Mouse (Mus musculus): ENCODE data around the gene Coro2b. TPM values are rescaled to one million over a fixed set of nuclear protein-coding genes. Genes with fewer than 3 reads are reported as not detected.

Coro2b gene
- polyA plus RNA-seq, 1 experiment from 2014 or later: 32.5 TPM

DNA sequence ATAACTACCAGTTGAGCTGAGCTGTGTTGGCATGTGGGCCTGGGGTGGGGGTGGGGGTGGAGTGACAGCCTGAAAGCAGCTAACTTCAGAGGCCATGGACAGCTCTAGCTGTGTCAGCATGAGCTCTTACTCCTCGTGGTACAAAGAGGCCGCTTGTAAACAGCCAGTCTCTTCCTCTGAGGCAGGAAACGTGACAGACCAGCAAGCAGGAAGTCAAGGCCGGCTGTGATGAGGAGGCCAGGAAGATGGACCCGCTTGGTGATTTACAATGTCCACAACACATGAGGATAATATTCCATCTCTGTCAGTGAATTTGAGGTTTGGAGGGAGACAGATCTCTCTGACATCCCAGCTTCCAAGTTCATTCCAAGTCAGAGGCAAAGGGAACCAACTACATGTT, 111.6 kb downstream of the Coro2b start:
- no peak overlapping the region for H3K27ac ChIP-seq (ENCODE audit: low read depth, low read length)
- WGBS: 69% methylated on average over 5 of the region's 5 CpGs
- peaks cover 27% of the 10 kb centered on the region for H3K36me3 ChIP-seq (ENCODE audit: control insufficient read depth, insufficient read depth, low read length)
- H3K4me3 ChIP-seq (ENCODE audit: low read depth, low read length): no peak overlapping the region
- H3K9ac ChIP-seq (replicated peaks; ENCODE audit: low read depth, low read length): no peak overlapping the region
- H3K27me3 ChIP-seq (ENCODE audit: control insufficient read depth, insufficient read depth, low read length): no peaks in the 10 kb centered on the region
- H3K4me2 ChIP-seq (ENCODE audit: low read depth, low read length): no peak overlapping the region
- no peaks in the 10 kb centered on the region for H3K9me3 ChIP-seq (ENCODE audit: control insufficient read depth, low read length)
- ATAC-seq (ENCODE audit: low read depth): no peak
- H3K4me1 ChIP-seq (ENCODE audit: control insufficient read depth, insufficient read depth, low read length): no peaks in the 10 kb centered on the region

DNA sequence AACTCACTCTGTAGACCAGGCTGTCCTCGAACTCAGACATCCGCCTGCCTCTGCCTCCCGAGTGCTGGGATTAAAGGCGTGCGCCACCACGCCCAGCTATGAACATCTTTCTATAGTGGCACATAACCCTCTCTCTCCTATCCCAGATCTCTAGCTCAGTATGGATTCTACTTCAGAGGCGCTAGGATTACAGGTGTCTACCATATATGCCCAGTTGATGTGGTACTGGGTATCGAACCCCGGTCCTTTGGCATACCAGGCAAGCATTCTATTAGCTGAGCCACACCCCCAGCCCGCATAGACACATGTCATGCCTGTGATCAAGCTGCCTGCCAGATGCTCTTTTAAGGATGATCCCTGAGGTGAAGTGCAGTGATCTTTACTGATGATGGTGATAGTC, 113.0 kb downstream of the Coro2b start:
- Histone ChIP-seq H3K36me3 (ENCODE audit: control insufficient read depth, insufficient read depth, low read length) (peaks cover 22% of the 10 kb centered on the region), H3K9me3 (ENCODE audit: control insufficient read depth, low read length) (no peaks in the 10 kb centered on the region)
- 96% methylated on average over 10 of the region's 10 CpGs for whole genome bisulfite sequencing

DNA sequence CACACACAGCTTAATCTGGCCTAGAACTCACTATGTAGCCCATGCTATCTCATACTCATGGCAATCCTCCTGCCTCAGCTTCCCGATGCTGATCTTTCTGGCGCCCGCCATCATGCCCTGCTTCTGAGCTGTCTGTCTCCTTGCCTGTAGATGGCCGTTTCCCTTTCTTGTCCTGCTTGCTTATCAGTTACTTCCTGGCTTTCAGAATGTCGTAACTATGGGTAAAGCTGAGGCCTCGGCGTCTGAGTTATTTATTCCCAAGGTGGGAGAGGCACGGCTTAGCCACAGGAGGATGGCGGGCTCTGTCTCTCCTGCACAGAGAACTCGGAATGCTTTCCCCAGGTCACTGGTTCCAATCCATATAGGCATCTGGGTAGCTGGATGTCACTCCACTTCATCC, 113.9 kb downstream of the Coro2b start:
- no peak for ATAC-seq (ENCODE audit: low read depth)
- H3K36me3 ChIP-seq (ENCODE audit: control insufficient read depth, insufficient read depth, low read length): peaks cover 13% of the 10 kb centered on the region; the same call in 1 of the 2 replicates
- no peak overlapping the region for H3K9ac ChIP-seq (replicated peaks; ENCODE audit: low read depth, low read length)
- H3K4me3 ChIP-seq (ENCODE audit: low read depth, low read length): no peak overlapping the region
- H3K9me3 ChIP-seq (ENCODE audit: control insufficient read depth, low read length): no peaks in the 10 kb centered on the region
- 93% methylated on average over 10 of the region's 10 CpGs for WGBS
- no peak overlapping the region for H3K27ac ChIP-seq (ENCODE audit: low read depth, low read length)
- no peak overlapping the region for H3K4me2 ChIP-seq (ENCODE audit: low read depth, low read length)
- no peaks in the 10 kb centered on the region for H3K27me3 ChIP-seq (ENCODE audit: control insufficient read depth, insufficient read depth, low read length)
- no peaks in the 10 kb centered on the region for H3K4me1 ChIP-seq (ENCODE audit: control insufficient read depth, insufficient read depth, low read length)

More for the DNA sequence above, 113.0 kb downstream of the Coro2b start:
- Histone ChIP-seq H3K4me1 (ENCODE audit: control insufficient read depth, insufficient read depth, low read length) (no peaks in the 10 kb centered on the region), H3K27ac (ENCODE audit: low read depth, low read length) (no peak overlapping the region), H3K4me2 (ENCODE audit: low read depth, low read length) (no peak overlapping the region), H3K9ac (replicated peaks; ENCODE audit: low read depth, low read length) (no peak overlapping the region; the same call in 1 of the 2 replicates), H3K27me3 (ENCODE audit: control insufficient read depth, insufficient read depth, low read length) (no peaks in the 10 kb centered on the region), H3K4me3 (ENCODE audit: low read depth, low read length) (no peak overlapping the region)
- ATAC-seq (ENCODE audit: low read depth): no peak

DNA sequence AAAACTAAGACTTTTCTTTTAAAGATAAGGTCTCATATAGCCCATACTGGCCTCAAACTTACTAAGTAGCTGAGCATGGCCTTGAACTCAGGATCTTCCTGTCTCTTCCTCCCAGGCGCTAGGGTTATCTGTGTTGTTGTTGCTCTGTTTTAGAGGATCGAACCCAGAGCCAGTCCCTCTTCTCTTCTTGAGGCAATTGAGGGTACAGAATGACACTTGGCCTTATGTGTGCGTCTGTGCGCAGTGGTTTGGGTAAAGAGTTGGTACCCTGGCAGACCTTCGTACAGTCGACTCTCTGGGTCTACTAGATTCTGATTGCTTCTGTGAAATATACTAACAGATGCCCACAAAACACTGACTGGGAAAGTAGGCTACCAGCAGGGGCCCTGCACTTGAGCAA, 114.9 kb downstream of the Coro2b start:
- H3K9me3 ChIP-seq (ENCODE audit: control insufficient read depth, low read length): no peaks in the 10 kb centered on the region
- H3K4me3 ChIP-seq (ENCODE audit: low read depth, low read length): no peak overlapping the region
- H3K4me2 ChIP-seq (ENCODE audit: low read depth, low read length): no peak overlapping the region
- ATAC-seq (ENCODE audit: low read depth): no peak
- no peak overlapping the region for H3K9ac ChIP-seq (replicated peaks; ENCODE audit: low read depth, low read length)
- H3K27ac ChIP-seq (ENCODE audit: low read depth, low read length): no peak overlapping the region
- no peaks in the 10 kb centered on the region for H3K4me1 ChIP-seq (ENCODE audit: control insufficient read depth, insufficient read depth, low read length)
- H3K36me3 ChIP-seq (ENCODE audit: control insufficient read depth, insufficient read depth, low read length): peaks cover 9% of the 10 kb centered on the region; the same call in 1 of the 2 replicates
- 97% methylated on average over 6 of the region's 6 CpGs for WGBS
- H3K27me3 ChIP-seq (ENCODE audit: control insufficient read depth, insufficient read depth, low read length): no peaks in the 10 kb centered on the region

DNA sequence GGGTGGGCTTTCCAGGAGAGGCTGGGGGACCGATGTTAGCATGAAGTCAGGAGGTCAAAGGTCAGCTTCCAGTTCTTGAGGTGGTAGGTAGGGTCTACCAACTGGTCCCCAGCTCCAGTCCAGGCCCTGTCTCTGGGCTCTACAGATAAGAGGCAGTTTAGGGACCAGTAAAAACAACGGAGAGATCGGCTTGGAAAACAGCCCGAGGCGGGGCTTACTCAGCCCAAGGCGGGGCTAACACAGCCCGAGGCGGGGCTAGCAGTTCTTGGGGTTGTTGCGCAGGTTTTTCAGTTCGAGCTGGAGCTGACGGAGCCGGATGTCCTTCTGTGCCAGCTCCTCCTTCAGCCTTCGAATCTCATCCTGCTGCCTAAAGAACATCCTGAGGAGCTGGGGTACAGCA, 115.8 kb downstream of the Coro2b start:
- Histone ChIP-seq H3K27ac (ENCODE audit: low read depth, low read length) (no peak overlapping the region), H3K4me3 (ENCODE audit: low read depth, low read length) (no peak overlapping the region), H3K36me3 (ENCODE audit: control insufficient read depth, insufficient read depth, low read length) (peaks cover 6% of the 10 kb centered on the region; the same call in 1 of the 2 replicates), H3K4me1 (ENCODE audit: control insufficient read depth, insufficient read depth, low read length) (no peaks in the 10 kb centered on the region), H3K9me3 (ENCODE audit: control insufficient read depth, low read length) (no peaks in the 10 kb centered on the region), H3K9ac (replicated peaks; ENCODE audit: low read depth, low read length) (no peak overlapping the region), H3K27me3 (ENCODE audit: control insufficient read depth, insufficient read depth, low read length) (no peaks in the 10 kb centered on the region), H3K4me2 (ENCODE audit: low read depth, low read length) (no peak overlapping the region)
- no peak for ATAC-seq (ENCODE audit: low read depth)
- WGBS: 5% methylated on average over 13 of the region's 13 CpGs

DNA sequence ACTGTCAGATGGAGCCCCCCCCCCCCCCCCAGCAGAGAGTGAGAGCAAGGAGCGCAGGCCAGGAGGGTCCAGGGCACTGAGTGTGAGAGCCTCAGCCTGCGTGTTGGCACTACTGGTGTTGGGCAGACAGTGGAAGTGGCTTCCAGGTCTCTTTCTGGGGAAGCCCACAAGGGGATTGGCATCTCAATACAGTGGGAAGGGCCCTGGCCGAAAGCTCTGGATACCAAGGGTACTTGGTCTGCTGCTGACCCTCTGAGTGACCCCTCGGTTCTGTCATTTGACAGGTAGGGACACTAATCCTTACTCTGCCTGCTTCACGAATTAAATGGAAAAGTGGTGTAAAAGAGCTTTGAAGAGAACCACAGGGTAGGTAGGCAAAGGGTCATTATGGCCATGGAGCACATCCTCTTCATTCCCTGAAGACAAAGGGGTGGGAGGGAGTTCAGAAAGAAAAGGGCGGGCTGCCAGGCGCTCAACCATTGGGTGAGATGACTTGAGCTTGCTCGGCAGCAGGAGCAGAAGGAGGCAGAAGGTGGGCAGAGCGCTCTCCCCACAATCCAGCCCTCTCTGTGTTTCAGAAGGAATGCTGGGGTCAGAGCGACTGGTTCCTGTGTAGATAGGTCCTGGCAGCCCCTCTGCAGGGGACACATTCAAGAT, 116.5 kb downstream of the Coro2b start:
- H3K36me3 ChIP-seq (ENCODE audit: control insufficient read depth, insufficient read depth, low read length): peaks cover 6% of the 10 kb centered on the region; the same call in 1 of the 2 replicates
- WGBS: 17% methylated on average over 9 of the region's 10 CpGs

DNA sequence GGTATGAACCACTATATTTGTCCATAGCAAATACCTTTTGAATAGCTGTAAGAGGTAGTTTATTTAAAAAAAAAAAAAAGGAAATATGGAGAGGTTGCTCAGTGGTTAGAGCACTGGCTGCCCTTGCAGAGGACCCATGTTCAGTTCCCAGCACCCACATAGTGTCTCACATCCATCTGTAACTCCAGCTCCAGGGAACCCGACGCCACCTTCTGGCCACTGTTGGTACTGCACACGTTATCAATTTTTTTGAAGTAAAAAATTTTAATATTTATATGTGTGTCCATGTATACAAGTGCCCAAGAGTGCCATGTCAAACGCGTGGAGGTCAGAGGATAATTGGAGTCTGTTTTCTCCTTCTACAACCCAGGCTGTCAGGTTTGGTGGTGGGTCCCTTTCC, 118.1 kb downstream of the Coro2b start:
- WGBS: 68% methylated on average over 5 of the region's 5 CpGs
- H3K27ac ChIP-seq (ENCODE audit: low read depth, low read length): no peak overlapping the region
- H3K27me3 ChIP-seq (ENCODE audit: control insufficient read depth, insufficient read depth, low read length): no peaks in the 10 kb centered on the region
- no peaks in the 10 kb centered on the region for H3K36me3 ChIP-seq (ENCODE audit: control insufficient read depth, insufficient read depth, low read length)
- no peak for ATAC-seq (ENCODE audit: low read depth)
- no peak overlapping the region for H3K4me2 ChIP-seq (ENCODE audit: low read depth, low read length)
- no peak overlapping the region for H3K4me3 ChIP-seq (ENCODE audit: low read depth, low read length)
- 0 out of 2 replicates have a peak, but pooled peaks cover 3% of the 10 kb centered on the region for H3K4me1 ChIP-seq (ENCODE audit: control insufficient read depth, insufficient read depth, low read length)
- no peaks in the 10 kb centered on the region for H3K9me3 ChIP-seq (ENCODE audit: control insufficient read depth, low read length)
- no peak overlapping the region for H3K9ac ChIP-seq (replicated peaks; ENCODE audit: low read depth, low read length)

More for the DNA sequence above, 116.5 kb downstream of the Coro2b start:
- no peaks in the 10 kb centered on the region for H3K4me1 ChIP-seq (ENCODE audit: control insufficient read depth, insufficient read depth, low read length)
- H3K4me2 ChIP-seq (ENCODE audit: low read depth, low read length): no peak overlapping the region
- no peaks in the 10 kb centered on the region for H3K9me3 ChIP-seq (ENCODE audit: control insufficient read depth, low read length)
- no peak overlapping the region for H3K9ac ChIP-seq (replicated peaks; ENCODE audit: low read depth, low read length)
- H3K4me3 ChIP-seq (ENCODE audit: low read depth, low read length): no peak overlapping the region
- H3K27ac ChIP-seq (ENCODE audit: low read depth, low read length): no peak overlapping the region
- no peak for ATAC-seq (ENCODE audit: low read depth)
- H3K27me3 ChIP-seq (ENCODE audit: control insufficient read depth, insufficient read depth, low read length): no peaks in the 10 kb centered on the region

DNA sequence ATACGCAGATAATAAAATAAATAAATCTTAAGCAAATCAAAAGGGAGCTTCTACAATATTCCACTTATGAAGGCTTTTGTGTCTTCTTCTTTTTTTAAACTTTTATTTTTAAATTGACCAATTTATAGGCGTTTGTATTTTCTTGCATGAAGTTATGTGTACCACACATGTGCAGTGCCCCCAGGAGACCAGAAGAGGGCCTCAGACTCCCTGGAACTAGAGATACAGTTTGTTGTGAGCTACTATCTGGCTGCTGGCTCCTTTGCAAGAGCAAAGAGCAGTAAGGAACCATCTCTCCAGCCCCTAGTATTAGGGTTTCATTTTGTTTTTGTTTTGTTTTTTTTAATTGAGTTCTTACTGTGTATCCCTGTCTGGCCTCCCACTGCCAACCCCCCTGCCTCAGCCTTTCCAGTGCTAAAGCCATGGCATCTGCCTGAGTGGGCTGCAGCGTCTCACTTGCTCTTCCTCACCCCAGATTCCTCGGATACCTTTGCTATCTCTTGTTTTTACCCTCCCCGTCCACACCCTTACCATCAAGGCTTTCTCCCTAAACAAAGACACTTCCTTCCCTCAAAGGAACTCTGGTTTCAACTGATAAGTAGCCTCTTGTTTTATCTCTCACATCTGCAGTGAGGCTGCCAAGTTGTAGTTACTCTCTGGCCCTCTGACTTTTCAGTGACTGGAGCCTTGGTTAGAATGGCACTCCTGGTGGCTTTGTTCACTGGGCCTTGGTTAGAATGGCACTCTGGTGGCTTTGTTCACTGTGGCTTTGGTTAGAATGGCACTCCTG, 129.3 kb downstream of the Coro2b start:
- no peak overlapping the region for H3K4me3 ChIP-seq (ENCODE audit: low read depth, low read length)
- no peaks in the 10 kb centered on the region for H3K9me3 ChIP-seq (ENCODE audit: control insufficient read depth, low read length)
- no peaks in the 10 kb centered on the region for H3K4me1 ChIP-seq (ENCODE audit: control insufficient read depth, insufficient read depth, low read length)
- ATAC-seq (ENCODE audit: low read depth): no peak
- no peaks in the 10 kb centered on the region for H3K27me3 ChIP-seq (ENCODE audit: control insufficient read depth, insufficient read depth, low read length)
- WGBS: 86% methylated on average over 5 of the region's 5 CpGs
- no peak overlapping the region for H3K27ac ChIP-seq (ENCODE audit: low read depth, low read length)
- H3K4me2 ChIP-seq (ENCODE audit: low read depth, low read length): no peak overlapping the region
- no peak overlapping the region for H3K9ac ChIP-seq (replicated peaks; ENCODE audit: low read depth, low read length)
- no peaks in the 10 kb centered on the region for H3K36me3 ChIP-seq (ENCODE audit: control insufficient read depth, insufficient read depth, low read length)

DNA sequence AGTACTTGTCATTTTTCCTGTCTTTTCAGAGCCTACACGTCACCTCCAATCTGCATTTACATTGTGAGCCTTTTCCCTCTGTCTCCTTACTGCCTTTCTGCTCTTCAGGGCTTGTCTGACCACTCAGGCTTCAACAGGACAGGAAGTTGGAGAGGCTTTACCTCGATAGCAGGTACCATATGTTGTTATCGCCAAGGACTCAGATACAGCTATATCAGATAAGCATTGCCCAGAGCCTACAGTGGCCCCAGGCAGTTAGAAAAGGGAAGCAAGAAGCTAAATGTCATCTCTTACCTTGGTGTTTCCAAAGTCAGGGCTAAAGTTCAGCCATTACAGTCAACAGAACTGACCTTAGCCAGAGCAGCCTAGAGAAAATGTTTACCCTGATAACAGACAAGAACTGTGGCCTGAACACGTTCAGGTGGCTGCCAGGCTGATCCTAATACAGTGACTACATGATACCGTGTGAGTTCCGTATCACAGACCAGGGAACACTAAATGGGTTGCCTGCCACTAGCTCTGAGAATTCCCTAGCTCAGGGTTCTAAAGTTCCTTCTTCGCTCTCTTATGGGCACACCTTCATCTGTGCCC, 130.3 kb downstream of the Coro2b start:
- Histone ChIP-seq H3K9ac (replicated peaks; ENCODE audit: low read depth, low read length) (no peak overlapping the region), H3K9me3 (ENCODE audit: control insufficient read depth, low read length) (no peaks in the 10 kb centered on the region), H3K36me3 (ENCODE audit: control insufficient read depth, insufficient read depth, low read length) (no peaks in the 10 kb centered on the region), H3K27me3 (ENCODE audit: control insufficient read depth, insufficient read depth, low read length) (no peaks in the 10 kb centered on the region), H3K4me3 (ENCODE audit: low read depth, low read length) (no peak overlapping the region), H3K4me1 (ENCODE audit: control insufficient read depth, insufficient read depth, low read length) (no peaks in the 10 kb centered on the region), H3K4me2 (ENCODE audit: low read depth, low read length) (no peak overlapping the region), H3K27ac (ENCODE audit: low read depth, low read length) (no peak overlapping the region)
- 93% methylated on average over 7 of the region's 7 CpGs for WGBS
- ATAC-seq (ENCODE audit: low read depth): no peak
